Mouse (Mus musculus) cerebellum, postnatal 10 days (tissue): ENCODE measurements at regions not wholly inside any gene's neighbourhood (a gene's known extent, or its start where the extent isn't known, plus 50 kb on each side); places are given as distances from the start of the nearest gene placed in this dataset.

ENCODE experiments used
- DNase-seq, 2 experiments: peaks; one replicate each; pipeline ENCODE4 v3.0.0; 2021; ENCODE audit warnings: mixed read lengths in 2 of 2

DNA sequence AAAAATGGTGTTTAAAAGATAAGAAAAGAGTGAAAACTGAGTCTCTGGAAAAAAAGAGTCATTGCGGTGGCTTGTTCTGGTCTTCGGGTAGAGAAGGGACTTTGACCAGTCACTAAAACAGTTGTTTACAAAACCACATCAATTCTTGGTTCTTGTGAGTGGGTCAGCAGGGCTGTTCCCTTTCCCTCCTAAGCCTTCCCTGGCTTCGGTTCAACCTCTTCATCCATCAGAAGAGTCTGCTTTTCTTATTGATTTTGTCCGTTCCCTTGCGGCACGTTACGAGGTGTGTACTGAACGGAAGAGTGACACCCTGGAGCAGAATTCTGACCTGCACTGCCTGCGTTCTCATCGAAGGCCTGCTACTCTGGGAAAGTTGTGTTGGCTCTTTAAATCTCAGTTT, 229.1 kb upstream of the G2e3 start:
- DNase-seq: peak; percentile 20 to 28

DNA sequence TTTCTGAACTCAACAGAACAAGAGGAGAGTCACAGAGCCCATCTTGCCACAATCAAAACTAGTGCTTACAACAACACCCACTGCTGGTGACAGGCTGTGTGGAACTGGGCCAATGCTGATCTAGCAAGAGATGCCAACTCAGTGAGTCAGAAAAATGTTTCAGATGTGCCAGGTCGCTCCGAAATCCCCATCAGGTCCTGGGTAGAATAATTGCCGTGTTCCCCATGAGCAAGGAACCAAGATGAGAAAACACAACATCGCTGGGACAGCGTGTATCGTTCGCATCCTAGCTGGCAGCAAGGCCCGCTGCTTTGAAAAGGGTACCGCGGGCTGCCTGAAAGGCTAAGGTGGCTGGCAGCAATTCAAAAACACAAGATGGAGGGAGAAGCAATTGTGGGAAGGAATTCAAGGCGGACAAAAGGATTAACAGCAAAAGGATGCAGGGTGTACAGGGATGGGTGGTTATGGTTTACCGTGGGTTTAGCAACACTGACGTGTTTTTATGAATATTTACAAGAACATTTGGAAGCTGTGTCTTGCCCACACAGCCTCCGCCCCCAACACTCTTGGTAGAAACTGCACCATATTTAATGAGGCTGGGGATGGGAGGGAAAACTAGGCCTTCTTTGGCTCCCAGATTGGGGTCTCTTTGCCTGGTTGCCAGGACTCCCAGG, 229.7 kb upstream of the G2e3 start:
- peak; percentile 96 for DNase-seq

DNA sequence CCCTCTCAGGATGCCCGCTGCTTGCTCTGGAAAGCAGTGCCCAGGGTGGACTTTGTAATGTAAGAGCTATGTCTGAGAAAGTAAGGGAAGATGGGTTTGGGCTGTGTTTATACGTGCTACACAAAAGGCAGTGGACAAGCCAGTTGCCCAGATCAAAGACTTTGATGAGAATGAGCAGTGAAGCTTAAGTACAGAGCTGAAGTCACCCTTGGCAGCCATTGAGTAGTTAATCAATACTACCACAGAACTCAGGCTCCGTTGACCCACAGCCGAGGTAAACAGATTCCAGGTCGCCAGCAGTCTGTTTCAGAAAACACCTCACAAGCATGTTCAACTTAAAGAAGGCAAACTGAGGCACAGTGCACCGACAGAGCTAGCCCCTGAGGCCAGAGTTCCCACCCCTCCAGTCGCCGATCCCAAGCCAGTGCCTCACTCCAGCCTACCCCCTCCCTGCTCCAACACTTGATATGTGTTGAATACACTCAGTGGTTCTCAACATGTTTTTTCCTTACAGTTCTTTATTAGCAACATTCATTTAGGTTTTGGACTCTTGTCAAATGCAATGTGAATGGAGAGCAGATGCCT, 230.3 kb upstream of the G2e3 start:
- peak in 1 of 2 experiments; percentile 73 for DNase-seq

DNA sequence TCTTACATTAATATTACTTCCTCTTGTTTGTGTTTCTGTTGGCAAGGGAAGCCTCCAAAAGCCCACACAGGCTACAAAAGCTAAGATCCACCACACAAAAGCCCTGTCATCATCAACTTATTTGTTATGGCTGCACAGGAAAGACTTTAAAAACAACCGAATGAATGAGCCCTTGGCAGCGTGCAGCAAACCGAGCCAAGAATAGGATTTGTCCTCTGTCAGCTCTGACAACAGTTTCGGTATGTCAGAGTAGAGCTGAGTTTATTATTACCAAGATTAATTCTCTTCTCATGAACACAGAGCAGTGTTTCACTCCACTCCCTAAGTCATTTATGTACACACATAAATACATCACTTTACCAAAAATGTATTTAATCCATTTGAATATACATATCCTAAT, 236.1 kb upstream of the G2e3 start:
- no peak for DNase-seq

DNA sequence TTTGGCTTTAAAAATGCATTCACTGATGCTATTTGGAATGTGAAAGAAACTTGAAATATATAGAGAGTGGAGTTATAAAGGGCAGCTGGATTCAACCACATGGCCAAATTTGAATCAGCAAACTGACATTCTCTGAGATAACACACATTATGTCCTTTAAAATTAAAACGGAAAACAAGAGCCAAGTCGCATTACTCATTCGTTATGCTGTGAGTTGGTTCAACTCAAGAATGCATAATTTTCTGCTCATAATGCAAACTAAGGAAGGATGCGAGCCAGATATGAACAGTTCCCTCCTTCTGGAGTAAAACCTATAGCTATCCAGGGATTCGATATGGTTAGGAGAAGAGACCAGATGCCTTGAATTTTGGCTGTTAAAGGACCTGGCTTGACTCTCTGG, 239.8 kb upstream of the G2e3 start:
- DNase-seq: no peak

DNA sequence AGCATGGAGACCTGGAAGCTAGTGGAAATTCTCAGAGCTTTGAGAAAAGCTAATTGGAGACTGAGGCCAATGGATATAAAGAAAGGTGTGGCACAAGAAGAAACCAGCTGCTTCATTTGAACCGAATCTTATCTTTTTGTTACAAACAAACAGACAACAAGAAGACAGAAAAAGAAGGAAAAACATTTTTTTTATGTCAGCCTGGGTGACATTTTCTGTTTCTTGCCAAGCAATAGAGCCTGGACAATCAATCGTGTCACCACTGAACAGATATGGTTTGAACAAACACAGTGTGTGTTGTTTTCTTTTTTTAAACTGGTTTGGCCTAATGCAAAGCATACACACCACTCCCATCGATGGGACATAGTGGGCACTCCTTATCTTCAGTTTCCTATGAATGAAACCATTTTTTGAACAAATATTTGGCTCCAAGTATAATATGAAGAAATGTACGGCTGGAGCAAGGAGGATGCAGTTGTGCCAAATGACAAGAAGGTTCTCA, 244.3 kb upstream of the G2e3 start:
- DNase-seq: no peak

DNA sequence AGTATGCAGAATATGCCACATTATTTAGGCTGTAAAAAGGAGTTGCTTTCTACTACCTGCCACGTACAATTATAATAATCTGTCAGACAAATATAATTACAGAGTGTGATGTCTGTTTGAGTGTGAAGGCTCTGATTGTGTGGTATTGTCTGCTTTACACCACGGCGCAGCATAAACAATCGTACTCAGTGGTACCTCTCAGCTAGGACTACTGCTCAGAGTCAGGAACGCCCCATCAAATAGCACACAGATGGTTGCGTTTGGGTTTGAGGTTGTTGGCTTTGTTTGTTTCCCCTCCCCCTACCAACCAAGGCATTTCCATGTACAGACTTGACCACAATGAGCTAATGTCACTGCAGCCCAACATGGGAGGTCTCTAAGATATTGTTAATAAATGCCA, 246.2 kb upstream of the G2e3 start:
- peak in 1 of 2 experiments; percentile 13 for DNase-seq

DNA sequence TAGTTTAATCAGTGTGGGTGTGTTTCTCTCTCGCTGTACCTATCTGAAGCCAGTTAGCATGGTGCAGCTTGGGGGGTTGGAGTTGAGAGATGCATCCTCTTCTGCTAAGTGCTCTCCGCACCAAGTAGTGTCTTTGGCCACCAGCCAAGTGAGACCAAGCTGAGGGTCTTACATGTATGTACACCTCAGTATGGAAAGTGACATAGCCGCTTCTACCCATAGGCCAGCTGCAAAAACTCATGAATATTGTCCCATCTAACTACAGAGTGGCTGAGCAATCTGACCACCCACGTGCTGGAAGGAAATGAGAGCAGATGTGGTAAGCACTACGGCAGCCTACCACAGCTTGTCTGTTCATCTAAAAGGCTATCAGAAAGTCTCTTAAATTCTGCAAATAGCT, 247.0 kb upstream of the G2e3 start:
- DNase-seq: peak; percentile 13 to 20

DNA sequence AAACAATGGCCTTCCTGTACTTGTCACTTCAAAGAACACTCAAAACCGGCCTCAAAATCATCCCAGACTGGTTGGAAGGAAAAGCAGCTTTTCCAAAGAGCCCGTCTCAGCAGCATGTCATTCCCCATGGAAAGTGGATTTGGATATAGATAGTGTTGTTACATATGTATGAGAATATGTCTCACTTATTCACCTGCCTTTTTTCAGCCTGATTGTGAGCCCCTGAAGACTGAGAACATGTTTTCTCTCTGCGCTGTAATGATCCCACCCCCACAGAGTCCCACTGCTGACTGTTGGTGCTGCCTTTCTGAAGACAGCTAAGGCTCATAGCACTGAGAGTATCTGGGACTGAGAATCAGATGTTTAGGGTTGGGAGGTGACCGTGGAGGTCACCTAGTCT, 251.9 kb upstream of the G2e3 start:
- no peak for DNase-seq

DNA sequence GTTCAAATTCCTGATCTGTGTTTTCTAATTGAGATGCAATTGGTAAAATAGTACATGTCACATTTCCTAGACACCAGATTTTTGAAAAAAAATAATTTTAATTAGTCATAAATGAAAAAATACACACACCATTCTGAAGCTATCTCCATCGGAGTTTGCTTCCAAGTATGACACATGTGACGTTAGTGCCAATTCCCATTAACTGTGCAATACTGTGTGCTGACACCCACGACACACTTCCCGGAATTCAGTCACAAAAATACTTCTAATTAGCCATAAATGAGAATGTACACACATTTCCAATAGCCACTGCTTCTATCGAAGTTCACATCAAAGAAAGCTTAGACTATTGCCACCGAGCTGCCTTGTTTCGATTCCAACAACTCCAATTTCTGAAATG, 258.5 kb upstream of the G2e3 start:
- DNase-seq: no peak

DNA sequence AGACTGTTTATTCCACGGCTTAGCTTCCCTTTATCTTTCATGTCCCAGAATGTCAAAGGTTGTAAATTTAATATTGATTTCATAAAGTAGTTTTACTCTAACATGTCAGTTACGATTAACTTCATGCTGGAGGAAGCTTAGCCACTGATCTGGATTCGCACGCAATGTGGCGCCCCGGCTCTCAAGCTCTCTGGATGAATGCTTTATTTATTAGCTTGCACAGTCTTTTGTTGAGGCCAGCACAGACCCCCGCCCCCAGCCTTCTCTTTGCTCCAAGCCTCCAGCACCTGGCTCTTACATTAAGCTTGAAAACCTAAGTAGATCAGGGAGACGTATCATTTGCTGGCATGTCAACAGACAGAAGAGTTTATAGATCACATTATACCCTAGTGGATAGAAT, 266.1 kb upstream of the G2e3 start:
- peak; percentile 29 to 40 for DNase-seq

DNA sequence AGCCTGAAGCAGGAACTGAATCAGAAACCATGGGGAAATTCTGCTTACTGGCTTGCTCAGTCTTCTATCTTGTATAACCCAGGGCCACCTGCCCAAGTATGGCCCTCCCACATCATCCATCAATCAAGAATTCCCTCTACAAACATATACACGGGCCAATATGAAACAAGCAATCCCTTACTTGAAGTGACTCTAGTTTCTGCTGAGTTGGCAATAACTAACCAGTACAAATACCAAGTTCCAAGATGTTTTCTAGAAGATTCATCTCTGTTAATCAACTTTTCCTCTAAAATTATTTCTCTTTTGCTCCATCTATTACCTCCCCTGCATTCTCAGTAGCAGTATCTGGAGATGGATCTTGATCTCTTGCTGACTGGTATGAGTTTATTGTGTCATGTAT, 274.4 kb upstream of the G2e3 start:
- no peak for DNase-seq

DNA sequence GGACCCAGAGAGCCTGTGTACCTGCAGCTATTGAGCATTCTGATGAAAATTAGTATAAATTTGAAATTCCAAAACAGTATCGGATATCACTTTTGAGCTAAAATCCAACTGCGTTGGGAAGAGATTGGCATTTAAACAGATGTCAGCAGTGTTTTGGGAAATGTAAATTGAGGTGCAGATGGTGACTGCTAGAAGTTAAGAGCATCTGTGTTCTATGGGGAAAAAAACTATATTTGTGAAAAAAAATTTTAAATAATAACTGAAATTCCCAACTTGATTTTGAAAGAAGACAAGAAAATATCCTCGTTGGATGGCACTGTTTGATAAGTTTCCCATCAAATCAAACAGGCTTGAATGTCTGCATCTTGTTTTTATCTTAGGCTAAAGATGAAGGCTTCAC, 286.9 kb upstream of the G2e3 start:
- DNase-seq: no peak

DNA sequence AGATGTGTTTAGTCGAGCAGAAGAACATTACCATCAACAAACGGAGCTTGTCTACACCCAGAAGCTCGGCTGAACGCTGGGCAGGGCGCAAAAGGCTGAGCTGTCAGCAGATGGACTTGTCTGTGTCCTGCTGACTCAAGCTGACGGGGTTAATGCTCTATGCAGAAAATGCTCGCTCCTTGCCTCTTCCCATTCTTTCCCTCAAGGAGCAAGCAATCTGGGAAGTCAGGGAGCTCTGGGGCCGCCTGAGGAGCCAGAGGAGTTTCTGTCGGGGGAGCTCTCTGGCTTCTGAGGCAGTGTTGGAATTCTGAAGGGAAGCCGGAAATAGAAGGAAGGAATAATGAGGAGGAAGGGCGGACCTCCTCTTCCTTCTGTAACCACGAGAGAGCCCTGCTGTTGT, 289.3 kb upstream of the G2e3 start:
- DNase-seq: peak; percentile 75 to 81

DNA sequence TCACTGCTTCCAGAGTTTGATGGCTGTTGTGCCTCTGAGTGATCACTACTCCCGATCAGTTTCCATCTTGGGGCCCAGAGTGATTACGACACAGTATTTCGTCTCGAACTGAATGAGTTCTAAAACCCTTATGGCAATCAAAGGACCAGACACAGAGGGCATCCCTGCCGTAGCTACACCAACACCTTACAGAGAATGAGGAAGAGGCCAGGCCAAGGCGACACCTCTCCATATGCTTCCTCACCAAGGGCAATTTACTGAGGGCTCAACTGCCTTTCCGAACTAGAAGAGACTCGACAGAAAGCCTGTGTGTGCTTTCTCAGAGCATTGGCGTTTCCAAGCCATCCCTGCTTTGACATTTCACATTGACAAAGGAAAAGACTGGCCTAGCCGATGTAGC, 289.8 kb upstream of the G2e3 start:
- DNase-seq: no peak

DNA sequence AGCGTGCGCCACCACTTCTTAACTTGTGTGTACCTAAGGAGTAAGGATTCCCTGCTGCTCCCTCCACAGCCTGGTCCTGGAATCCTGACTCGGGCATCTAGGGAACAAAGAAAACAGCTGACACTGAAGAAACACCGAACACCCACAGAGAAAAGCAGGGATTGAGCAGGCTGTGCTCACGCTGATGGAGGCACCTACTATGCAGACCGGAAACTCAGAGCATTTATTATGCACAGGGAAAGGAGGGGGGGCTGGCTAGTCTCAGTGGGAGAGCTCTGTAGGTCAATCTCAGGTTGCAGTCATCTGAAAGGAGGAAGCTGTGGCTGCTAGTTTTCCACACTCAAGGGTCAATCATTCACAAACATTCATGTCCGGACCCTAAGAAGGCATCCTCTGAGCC, 300.7 kb upstream of the G2e3 start:
- no peak for DNase-seq

DNA sequence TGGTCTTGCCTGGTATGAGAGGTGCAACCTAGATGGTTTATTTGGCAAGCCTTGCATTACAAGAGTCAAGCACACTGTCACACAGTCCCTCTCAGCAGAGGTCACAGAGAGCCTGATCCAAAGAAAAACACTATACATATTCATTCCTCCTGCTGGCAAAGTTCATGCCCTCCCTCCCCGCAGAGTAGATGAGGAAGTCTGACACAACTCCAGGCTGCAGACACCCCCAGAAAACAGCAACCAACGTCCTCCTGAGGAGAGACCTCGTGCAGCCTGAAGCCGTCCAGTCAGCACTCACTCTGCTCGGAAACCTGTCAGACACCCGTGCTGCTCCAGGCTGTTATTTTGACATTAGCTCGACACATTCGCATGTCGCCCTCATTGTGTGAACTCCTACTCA, 302.4 kb upstream of the G2e3 start:
- no peak for DNase-seq

DNA sequence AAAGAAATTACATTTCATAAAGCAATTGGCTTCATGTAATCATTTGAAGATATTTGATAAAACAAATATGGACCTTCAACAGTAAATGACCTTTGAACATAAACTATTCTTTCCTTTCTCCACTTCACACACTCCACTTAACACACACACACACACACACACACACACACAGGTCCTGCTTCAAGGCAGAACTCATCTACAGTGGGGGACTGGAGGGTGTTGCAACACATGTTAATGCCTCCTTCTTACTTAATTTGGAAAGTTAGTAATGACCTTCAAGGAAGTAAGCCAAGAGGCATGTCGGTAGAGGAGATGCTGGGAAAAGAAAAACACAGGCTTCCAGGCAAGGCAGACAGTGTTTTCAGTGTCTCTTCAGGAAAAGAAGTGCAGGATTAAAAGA, 302.8 kb upstream of the G2e3 start:
- no peak for DNase-seq

DNA sequence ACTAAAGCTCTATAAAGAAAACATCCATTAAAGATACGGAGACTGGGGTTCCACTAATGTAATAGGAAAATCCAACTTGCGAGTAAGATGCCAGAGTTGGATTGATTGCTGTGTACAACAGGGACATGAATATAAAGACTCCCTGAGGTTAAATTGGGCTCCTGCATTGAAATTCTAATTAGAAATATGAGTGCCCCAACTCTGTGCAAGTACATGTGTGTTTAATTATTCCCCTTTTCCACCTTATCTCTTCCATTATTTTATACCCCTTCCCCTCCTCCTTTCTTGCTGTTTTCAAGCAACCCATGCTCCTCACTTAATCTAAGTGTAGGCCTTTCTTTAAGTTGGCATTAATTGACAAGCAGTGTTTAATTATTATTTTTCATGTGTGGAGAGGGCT, 315.7 kb upstream of the G2e3 start:
- no peak for DNase-seq

DNA sequence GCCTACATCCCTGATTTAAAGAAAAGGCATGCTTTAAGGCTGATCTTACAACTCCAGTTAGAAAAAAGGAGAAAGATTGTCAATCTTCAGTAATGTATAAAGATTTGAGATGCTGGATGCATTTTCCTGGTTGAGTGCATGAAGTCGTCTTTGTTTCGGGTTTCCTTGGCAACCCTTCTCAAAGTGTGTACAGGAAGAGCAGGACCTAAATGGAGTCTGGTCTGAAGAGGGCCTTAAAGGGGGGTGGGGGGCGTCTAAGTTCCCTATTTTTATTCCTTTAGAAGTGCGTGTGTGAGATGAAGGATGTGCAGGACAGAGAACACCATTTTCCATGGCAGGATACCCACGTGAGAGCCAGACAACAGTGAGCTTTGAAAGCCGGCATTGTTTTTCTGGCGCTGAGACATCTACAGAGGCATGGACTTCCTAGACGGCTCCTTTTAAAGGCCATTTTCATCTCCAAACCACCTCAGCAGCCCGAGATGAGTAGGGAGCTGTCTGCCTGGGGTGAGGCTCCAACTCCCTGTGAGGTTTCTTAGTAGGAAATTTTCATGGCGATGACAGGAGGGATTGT, 319.2 kb upstream of the G2e3 start:
- no peak for DNase-seq

DNA sequence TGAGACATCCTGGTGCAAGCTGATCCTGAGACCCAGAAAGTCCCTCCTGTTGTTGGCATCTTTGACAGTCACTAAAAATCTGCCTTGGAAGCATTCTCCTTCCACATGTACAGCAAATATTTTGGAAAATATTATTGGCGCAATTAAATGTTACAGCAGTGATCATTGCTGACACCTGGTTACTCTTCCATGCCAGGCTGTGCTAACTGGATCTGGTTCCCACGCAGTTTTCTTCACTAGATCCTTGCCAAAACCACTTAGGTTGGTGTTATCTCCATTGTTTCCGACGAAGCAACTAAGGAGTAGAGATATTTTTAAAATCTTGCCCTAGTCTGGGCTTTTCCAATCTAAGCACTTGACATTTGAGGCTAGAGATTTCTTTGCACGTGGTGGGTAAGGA, 321.8 kb upstream of the G2e3 start:
- no peak for DNase-seq

DNA sequence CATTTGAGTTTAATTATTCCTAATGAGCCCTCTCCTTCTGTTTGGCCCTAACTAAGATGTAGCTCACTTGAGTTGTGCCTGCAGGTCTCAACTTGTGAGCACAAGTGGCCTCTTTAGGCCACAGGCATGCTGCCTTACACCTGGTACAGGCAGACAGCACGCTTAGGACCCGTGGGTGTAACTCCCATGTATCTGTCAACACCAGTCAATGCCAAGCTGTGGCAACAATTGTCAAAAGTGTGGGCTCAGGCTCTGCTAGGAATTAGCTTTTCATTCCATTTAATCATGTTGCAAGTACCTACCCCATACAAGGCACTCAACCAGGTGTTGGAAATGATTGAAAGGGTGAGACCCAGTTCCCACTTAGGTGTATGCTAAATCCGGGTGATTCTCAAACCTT, 322.3 kb upstream of the G2e3 start:
- DNase-seq: no peak

DNA sequence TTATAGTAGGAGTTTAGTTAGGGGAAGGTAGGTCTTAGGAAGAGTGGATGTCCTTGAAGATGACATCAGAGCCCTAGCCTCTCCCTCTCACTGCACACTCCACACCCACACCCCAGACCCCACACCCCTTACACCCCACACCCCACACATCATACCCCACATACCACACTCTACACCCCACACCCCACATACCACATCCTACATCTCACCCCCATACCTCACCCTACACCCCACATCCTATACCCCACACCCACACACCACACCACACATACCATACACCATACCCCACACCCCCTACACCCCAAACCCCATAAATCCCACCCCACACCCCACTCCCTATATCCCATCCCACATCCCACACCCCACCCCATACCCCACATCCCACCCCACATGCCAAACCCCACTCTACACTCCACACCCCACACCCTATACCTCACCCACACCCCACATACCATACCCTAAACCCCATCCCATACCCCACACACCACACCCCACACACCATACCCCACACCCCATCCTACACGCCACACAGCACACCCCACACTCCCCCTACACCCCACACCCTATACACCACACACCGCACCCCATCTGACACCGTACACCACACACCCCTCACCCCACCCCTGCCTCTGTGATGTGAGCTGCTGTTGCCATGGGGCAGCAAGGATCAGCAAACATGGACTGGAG, 323.7 kb upstream of the G2e3 start:
- no peak for DNase-seq

DNA sequence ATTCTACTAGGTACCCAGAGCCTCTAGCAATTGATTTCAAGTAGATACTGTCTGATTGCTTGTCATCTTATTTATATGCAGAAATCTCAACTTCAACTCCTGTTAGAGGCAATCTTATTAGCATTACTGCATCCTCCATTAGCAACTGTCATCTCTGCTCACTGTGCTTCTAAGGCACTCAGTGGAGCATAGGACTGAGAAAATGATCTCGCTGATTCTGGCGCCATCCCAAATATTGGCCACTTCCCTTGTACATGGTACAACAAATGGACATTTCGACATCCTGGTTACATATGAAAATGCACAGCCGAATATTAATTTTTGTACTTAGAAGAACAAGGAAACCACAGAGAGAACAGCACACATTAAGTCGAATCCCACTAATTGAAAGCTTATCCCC, 329.7 kb upstream of the G2e3 start:
- DNase-seq: peak; percentile 42 to 57
